Mouse (Mus musculus): ENCODE data around the gene Fkbp7. TPM values are rescaled to one million over a fixed set of nuclear protein-coding genes. Genes with fewer than 3 reads are reported as not detected.
"Not testable (repeated sequence)": the region's sequence is repeated elsewhere in the genome, so short reads cannot be mapped to it uniquely, and the experiment has no call there.

The Fkbp7 gene
- polyA plus RNA-seq, 1 experiment, result 8.8 TPM

- H3K27ac ChIP-seq (ENCODE audit: insufficient read depth, low read length), result no peak overlapping the region
- TF ChIP-seq POLR2A (IDR thresholded peaks at IDR 0.05; ENCODE audit: extremely low read depth, insufficient read depth, low read length) (no peak), CTCF (IDR thresholded peaks at IDR 0.05; ENCODE audit: extremely low read depth, insufficient read depth, low read length) (no peak)
- peak overlapping the region; percentile 79 for H3K4me3 ChIP-seq (ENCODE audit: insufficient read depth, low read length)
- peaks cover 2% of the 10 kb centered on the region; the same call in 1 of the 2 replicates for H3K4me1 ChIP-seq (ENCODE audit: control insufficient read depth, insufficient read depth, low read length)
Observed at GRCm38 (mm10) chr2:76648666-76649141, 24.2 kb downstream of the Fkbp7 start.

- Histone ChIP-seq H3K27ac (ENCODE audit: insufficient read depth, low read length) (no peak within 1 kb of the TSS), H3K4me3 (ENCODE audit: insufficient read depth, low read length) (peak within 1 kb of the TSS; percentile 79), H3K4me1 (ENCODE audit: control insufficient read depth, insufficient read depth, low read length) (peaks cover 2% of the 10 kb centered on the region; the same call in 1 of the 2 replicates)
- TF ChIP-seq POLR2A (IDR thresholded peaks at IDR 0.05; ENCODE audit: extremely low read depth, insufficient read depth, low read length), result peak; percentile 79; the same call in 1 of the 2 replicates
- no peak for TF ChIP-seq CTCF (IDR thresholded peaks at IDR 0.05; ENCODE audit: extremely low read depth, insufficient read depth, low read length)
Observed at GRCm38 (mm10) chr2:76647883-76648570, 24.9 kb downstream of the Fkbp7 start, which contains the start of the genes Prkra and Pjvk. Prkra (minus strand) TSS chr2:76648015. Pjvk (plus strand) TSS chr2:76648476.

- no peak overlapping the region for H3K27ac ChIP-seq (ENCODE audit: insufficient read depth, low read length)
- peak overlapping the region; percentile 79 for H3K4me3 ChIP-seq (ENCODE audit: insufficient read depth, low read length)
- TF ChIP-seq POLR2A (IDR thresholded peaks at IDR 0.05; ENCODE audit: extremely low read depth, insufficient read depth, low read length), result no peak
- TF ChIP-seq CTCF (IDR thresholded peaks at IDR 0.05; ENCODE audit: extremely low read depth, insufficient read depth, low read length), result no peak
- H3K4me1 ChIP-seq (ENCODE audit: control insufficient read depth, insufficient read depth, low read length), result peaks cover 2% of the 10 kb centered on the region; the same call in 1 of the 2 replicates
Observed at GRCm38 (mm10) chr2:76647441-76647869, 25.5 kb downstream of the Fkbp7 start.

GRCm38 (mm10) chr2:76643801-76644200 lies 29.1 kb downstream of the Fkbp7 start:
- H3K4me3 ChIP-seq (ENCODE audit: insufficient read depth, low read length), result no peak overlapping the region
- TF ChIP-seq CTCF (IDR thresholded peaks at IDR 0.05; ENCODE audit: extremely low read depth, insufficient read depth, low read length), result no peak
- TF ChIP-seq POLR2A (IDR thresholded peaks at IDR 0.05; ENCODE audit: extremely low read depth, insufficient read depth, low read length), result no peak
- no peak overlapping the region for H3K27ac ChIP-seq (ENCODE audit: insufficient read depth, low read length)
- peaks cover 2% of the 10 kb centered on the region; the same call in 1 of the 2 replicates for H3K4me1 ChIP-seq (ENCODE audit: control insufficient read depth, insufficient read depth, low read length)

DNA sequence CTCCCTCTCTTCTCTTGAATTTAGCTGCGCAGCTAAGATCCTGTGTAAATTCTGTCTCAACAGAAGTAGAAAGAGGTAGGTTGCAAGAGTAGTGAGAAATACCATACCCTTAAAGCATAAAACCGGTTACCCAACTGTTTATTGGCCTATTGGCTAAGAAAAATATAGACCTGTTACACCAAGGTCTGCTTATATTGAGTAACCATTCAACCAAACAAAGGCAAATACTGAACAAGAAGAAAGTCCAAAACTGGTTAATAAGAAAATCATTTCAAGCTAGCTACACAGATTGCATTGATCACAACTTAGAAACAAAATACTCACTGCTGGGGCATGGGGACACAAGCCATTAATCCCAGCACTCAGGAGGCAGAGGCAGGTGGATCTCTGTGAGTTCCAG lies 33.3 kb downstream of the Fkbp7 start:
- Histone ChIP-seq H3K4me3 (ENCODE audit: insufficient read depth, low read length) (no peak overlapping the region), H3K27ac (ENCODE audit: insufficient read depth, low read length) (no peak overlapping the region), H3K4me1 (ENCODE audit: control insufficient read depth, insufficient read depth, low read length) (no peaks in the 10 kb centered on the region)
- TF ChIP-seq CTCF (IDR thresholded peaks at IDR 0.05; ENCODE audit: extremely low read depth, insufficient read depth, low read length), result no peak
- TF ChIP-seq POLR2A (IDR thresholded peaks at IDR 0.05; ENCODE audit: extremely low read depth, insufficient read depth, low read length), result no peak

DNA sequence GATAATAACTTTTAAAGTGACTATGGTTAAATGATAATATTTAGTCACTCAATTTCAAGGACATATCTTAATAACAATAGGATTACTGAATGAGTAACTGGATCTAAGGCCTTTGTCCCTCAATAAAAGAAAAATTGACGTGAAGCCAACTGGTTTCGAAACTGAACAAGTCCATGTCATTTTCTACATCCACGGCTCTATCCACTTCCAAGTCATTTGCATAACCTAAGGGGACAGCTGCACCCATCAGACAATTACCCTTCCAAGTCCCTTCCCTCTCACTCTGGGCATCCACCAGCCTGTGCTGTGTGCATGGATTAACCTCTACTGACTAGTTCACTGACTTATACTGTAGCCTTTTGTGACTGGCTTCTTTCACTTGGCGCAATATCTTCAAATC lies 41.3 kb downstream of the Fkbp7 start:
- no peak overlapping the region for H3K4me3 ChIP-seq (ENCODE audit: insufficient read depth, low read length)
- no peaks in the 10 kb centered on the region for H3K4me1 ChIP-seq (ENCODE audit: control insufficient read depth, insufficient read depth, low read length)
- TF ChIP-seq CTCF (IDR thresholded peaks at IDR 0.05; ENCODE audit: extremely low read depth, insufficient read depth, low read length) (no peak), POLR2A (IDR thresholded peaks at IDR 0.05; ENCODE audit: extremely low read depth, insufficient read depth, low read length) (no peak)
- H3K27ac ChIP-seq (ENCODE audit: insufficient read depth, low read length), result no peak overlapping the region

DNA sequence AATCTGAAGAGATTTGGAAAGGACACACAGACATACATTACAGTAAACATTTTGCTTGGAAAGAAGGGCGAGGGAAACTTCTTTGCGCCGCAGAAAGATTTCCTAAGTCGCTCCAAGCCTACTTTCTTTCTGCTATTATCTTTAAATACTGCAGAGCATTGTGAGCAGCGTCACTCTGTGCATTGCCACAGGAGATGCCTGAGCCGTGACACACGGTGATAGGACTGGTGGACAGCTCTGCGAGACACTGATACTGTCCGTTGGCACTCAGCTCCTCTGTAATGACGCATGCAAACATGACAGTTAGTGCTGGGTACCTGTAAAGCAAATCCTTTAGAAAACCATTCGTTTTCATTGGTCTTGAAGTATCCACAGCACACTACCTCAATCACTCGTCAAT lies 42.6 kb downstream of the Fkbp7 start:
- no peak for TF ChIP-seq CTCF (IDR thresholded peaks at IDR 0.05; ENCODE audit: extremely low read depth, insufficient read depth, low read length)
- TF ChIP-seq POLR2A (IDR thresholded peaks at IDR 0.05; ENCODE audit: extremely low read depth, insufficient read depth, low read length), result no peak
- Histone ChIP-seq H3K4me3 (ENCODE audit: insufficient read depth, low read length) (no peak overlapping the region), H3K4me1 (ENCODE audit: control insufficient read depth, insufficient read depth, low read length) (no peaks in the 10 kb centered on the region), H3K27ac (ENCODE audit: insufficient read depth, low read length) (no peak overlapping the region)

GRCm38 (mm10) chr2:76622316-76622715 lies 50.6 kb downstream of the Fkbp7 start:
- not testable (repeated sequence) for H3K4me3 ChIP-seq (ENCODE audit: insufficient read depth, low read length); H3K27ac ChIP-seq (ENCODE audit: insufficient read depth, low read length); H3K4me1 ChIP-seq (ENCODE audit: control insufficient read depth, insufficient read depth, low read length)

- Histone ChIP-seq H3K27ac (ENCODE audit: insufficient read depth, low read length) (no peak overlapping the region), H3K4me1 (ENCODE audit: control insufficient read depth, insufficient read depth, low read length) (no peaks in the 10 kb centered on the region), H3K4me3 (ENCODE audit: insufficient read depth, low read length) (no peak overlapping the region)
- TF ChIP-seq POLR2A (IDR thresholded peaks at IDR 0.05; ENCODE audit: extremely low read depth, insufficient read depth, low read length), result no peak
- TF ChIP-seq CTCF (IDR thresholded peaks at IDR 0.05; ENCODE audit: extremely low read depth, insufficient read depth, low read length), result no peak
Observed at GRCm38 (mm10) chr2:76621724-76622123, 51.2 kb downstream of the Fkbp7 start.

GRCm38 (mm10) chr2:76620188-76620587 lies 52.7 kb downstream of the Fkbp7 start:
- H3K27ac ChIP-seq (ENCODE audit: insufficient read depth, low read length), result no peak overlapping the region
- TF ChIP-seq POLR2A (IDR thresholded peaks at IDR 0.05; ENCODE audit: extremely low read depth, insufficient read depth, low read length), result no peak
- TF ChIP-seq CTCF (IDR thresholded peaks at IDR 0.05; ENCODE audit: extremely low read depth, insufficient read depth, low read length), result no peak
- no peaks in the 10 kb centered on the region for H3K4me1 ChIP-seq (ENCODE audit: control insufficient read depth, insufficient read depth, low read length)
- H3K4me3 ChIP-seq (ENCODE audit: insufficient read depth, low read length), result no peak overlapping the region
